Mouse (Mus musculus): Measurements from ENCODE around the gene Fbxw9. TPM values are rescaled to one million over a fixed set of nuclear protein-coding genes. Genes with fewer than 3 reads are reported as not detected.

Fbxw9 gene
- polyA plus RNA-seq, 1 experiment from 2014 or later, result 33.4 TPM

DNA sequence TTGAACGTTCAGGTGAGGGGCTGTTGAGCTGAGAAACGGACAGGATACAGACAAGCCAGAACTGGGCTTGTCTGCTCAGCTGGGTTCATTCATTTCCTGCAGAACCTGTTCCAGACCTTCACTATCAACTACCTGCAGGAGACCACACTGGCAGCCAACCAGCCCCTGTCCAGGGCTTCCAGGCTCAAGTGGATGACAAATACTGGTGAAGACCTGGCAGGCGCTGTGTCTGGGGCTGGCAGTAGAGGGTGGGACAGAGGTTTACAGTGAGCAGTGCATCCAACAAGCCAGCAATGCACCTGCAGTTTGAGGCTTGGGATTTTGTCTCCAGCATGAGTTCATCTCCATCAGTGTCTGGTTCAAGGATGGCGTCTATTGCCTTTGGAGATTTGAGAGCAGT is 37.0 kb downstream of the Fbxw9 start:
- 92% methylated on average over 4 of the region's 4 CpGs for WGBS
- H3K27ac ChIP-seq, result no peak overlapping the region
- H3K9me3 ChIP-seq, result 0 out of 2 replicates have a peak, but pooled peaks cover 4% of the 10 kb centered on the region
- H3K36me3 ChIP-seq, result peaks cover 69% of the 10 kb centered on the region
- H3K4me3 ChIP-seq, result no peak overlapping the region
- H3K27me3 ChIP-seq (ENCODE audit: insufficient read depth, poor library complexity, severe bottlenecking), result no peaks in the 10 kb centered on the region
- no peaks in the 10 kb centered on the region for H3K4me1 ChIP-seq (replicated peaks)
- DNase-seq (ENCODE audit: low spot score), result no peak

DNA sequence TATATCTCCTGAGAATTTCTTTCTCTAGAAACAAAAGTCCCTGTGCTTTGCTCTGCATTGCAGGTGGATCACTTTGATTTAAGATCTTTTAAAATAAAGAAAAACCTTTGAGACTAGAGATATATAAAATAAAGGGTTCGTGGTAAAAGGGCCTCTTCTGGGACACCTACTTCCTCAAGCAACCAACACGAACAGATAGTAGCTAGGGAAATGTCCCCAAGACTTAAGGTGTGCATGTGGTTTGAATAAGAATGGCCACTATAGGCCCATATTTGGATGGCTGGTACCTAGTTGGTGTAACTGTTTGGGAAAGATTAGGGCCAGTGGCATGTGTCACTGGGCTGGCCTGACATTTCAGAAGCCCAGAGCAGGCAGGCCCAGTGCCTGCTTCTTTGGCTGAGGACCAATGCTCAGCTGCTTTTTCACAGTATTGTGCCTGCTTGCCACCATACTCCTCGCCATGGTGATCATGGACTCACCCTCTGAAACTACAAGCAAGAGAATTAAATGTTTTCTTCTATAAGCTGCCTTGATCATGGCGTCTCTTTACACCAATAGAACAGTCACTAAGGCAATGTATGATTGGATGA is 40.3 kb downstream of the Fbxw9 start:
- H3K27me3 ChIP-seq (ENCODE audit: insufficient read depth, poor library complexity, severe bottlenecking), result no peaks in the 10 kb centered on the region
- no peak overlapping the region for H3K4me3 ChIP-seq
- H3K27ac ChIP-seq, result no peak overlapping the region
- H3K36me3 ChIP-seq, result peaks cover 42% of the 10 kb centered on the region
- no peaks in the 10 kb centered on the region for H3K4me1 ChIP-seq (replicated peaks)
- no peak for DNase-seq (ENCODE audit: low spot score)
- 0 out of 2 replicates have a peak, but pooled peaks cover 5% of the 10 kb centered on the region for H3K9me3 ChIP-seq
- WGBS, result 84% methylated on average over 4 of the region's 4 CpGs

DNA sequence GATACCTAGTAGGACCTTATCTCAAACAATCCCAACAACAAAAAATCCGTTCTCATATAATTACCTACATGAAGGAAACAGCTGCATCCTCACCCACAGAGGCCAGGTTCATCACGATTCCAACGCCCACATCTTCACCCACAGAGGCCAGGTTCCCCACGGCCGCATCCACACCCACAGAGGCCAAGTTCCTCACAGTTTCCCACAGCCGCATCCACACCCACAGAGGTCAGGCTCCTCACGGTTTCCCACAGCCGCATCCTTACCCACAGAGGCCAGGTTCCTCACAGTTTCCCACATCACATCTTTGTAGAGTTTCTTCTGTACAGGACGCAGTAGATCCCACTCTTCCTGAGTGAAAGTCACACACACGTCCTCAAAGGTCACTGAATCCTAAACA is 53.4 kb downstream of the Fbxw9 start:
- DNase-seq (ENCODE audit: low spot score), result no peak
- Histone ChIP-seq H3K9me3 (peaks cover 5% of the 10 kb centered on the region; the same call in 1 of the 2 replicates), H3K36me3 (peaks cover 25% of the 10 kb centered on the region), H3K4me1 (replicated peaks) (no peaks in the 10 kb centered on the region), H3K4me3 (no peak overlapping the region), H3K27ac (no peak overlapping the region), H3K27me3 (ENCODE audit: insufficient read depth, poor library complexity, severe bottlenecking) (no peaks in the 10 kb centered on the region)
- WGBS, result 97% methylated on average over 10 of the region's 10 CpGs

DNA sequence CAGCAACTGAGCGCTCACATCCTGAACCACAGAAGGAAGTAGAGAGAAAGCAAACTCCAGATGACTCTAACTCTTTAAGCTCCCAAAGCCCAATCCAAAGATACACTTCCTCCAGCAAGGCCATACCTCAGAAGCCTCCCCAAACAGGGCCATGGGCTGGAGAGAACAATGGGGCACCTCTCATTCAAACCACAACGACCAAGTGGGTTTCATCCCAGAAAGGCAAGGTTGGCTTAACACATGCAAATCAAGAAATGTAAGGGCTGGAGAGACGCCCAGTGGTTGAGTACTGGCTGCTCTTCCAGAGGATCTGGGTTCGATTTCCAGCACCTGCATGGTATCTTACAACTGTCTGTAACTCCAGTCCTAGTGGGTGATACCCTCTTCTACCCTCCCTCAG is 55.6 kb downstream of the Fbxw9 start:
- H3K36me3 ChIP-seq, result peaks cover 11% of the 10 kb centered on the region
- H3K27ac ChIP-seq, result no peak overlapping the region
- H3K4me3 ChIP-seq, result no peak overlapping the region
- no peaks in the 10 kb centered on the region; the same call in 1 of the 2 replicates for H3K9me3 ChIP-seq
- no peak for DNase-seq (ENCODE audit: low spot score)
- H3K4me1 ChIP-seq (replicated peaks), result peaks cover 7% of the 10 kb centered on the region
- no peaks in the 10 kb centered on the region for H3K27me3 ChIP-seq (ENCODE audit: insufficient read depth, poor library complexity, severe bottlenecking)
- WGBS, result 74% methylated on average over 4 of the region's 4 CpGs

Other genes starting within 250 kb of the Fbxw9 start
- 3.8 and 5.5 TPM in 2 replicates for gene Dand5, start 237.2 kb upstream of the Fbxw9 start, polyA plus RNA-seq (2016; fragmentation: Nextera tagmentation; extraction: Ambion mirVana)
- 43.7 and 45.8 TPM in 2 replicates for gene Gadd45gip1, start 228.5 kb upstream of the Fbxw9 start, polyA plus RNA-seq (2016; fragmentation: Nextera tagmentation; extraction: Ambion mirVana)
- 115 TPM in 2 replicates for gene Rad23a, start 219.4 kb upstream of the Fbxw9 start, polyA plus RNA-seq (2016; fragmentation: Nextera tagmentation; extraction: Ambion mirVana)
- 783 and 812 TPM in 2 replicates for gene Calr, start 213.1 kb upstream of the Fbxw9 start, polyA plus RNA-seq (2016; fragmentation: Nextera tagmentation; extraction: Ambion mirVana)
- 129 and 134 TPM in 2 replicates for gene Farsa, start 203.1 kb upstream of the Fbxw9 start, polyA plus RNA-seq (2016; fragmentation: Nextera tagmentation; extraction: Ambion mirVana)
- gene Syce2, start 187.9 kb upstream of the Fbxw9 start, polyA plus RNA-seq (2016; fragmentation: Nextera tagmentation; extraction: Ambion mirVana), result 61.5 and 67.1 TPM in 2 replicates
- 35.5 and 43.4 TPM in 2 replicates for gene Gcdh, start 166.1 kb upstream of the Fbxw9 start, polyA plus RNA-seq (2016; fragmentation: Nextera tagmentation; extraction: Ambion mirVana)
- gene Klf1, start 158.1 kb upstream of the Fbxw9 start, polyA plus RNA-seq (2016; fragmentation: Nextera tagmentation; extraction: Ambion mirVana), result 18.2 and 21.5 TPM in 2 replicates
- 5.8 and 6.6 TPM in 2 replicates for gene Dnase2a, start 151.5 kb upstream of the Fbxw9 start, polyA plus RNA-seq (2016; fragmentation: Nextera tagmentation; extraction: Ambion mirVana)
- gene Mast1, start 122.7 kb upstream of the Fbxw9 start, polyA plus RNA-seq (2016; fragmentation: Nextera tagmentation; extraction: Ambion mirVana), result 5.0 and 12.7 TPM in 2 replicates
- gene Rtbdn, start 113.1 kb upstream of the Fbxw9 start, polyA plus RNA-seq (2016; fragmentation: Nextera tagmentation; extraction: Ambion mirVana), result 0.55 and 0.88 TPM in 2 replicates
- gene Gm49661, start 90.6 kb upstream of the Fbxw9 start, polyA plus RNA-seq (2016; fragmentation: Nextera tagmentation; extraction: Ambion mirVana), result not detected in 2 replicates
- gene Prdx2, start 90.5 kb upstream of the Fbxw9 start, polyA plus RNA-seq (2016; fragmentation: Nextera tagmentation; extraction: Ambion mirVana), result 1,241 and 1,456 TPM in 2 replicates
- gene Rnaseh2a, start 90.3 kb upstream of the Fbxw9 start, polyA plus RNA-seq (2016; fragmentation: Nextera tagmentation; extraction: Ambion mirVana), result 137 and 146 TPM in 2 replicates
- gene Junb, start 81.3 kb upstream of the Fbxw9 start, polyA plus RNA-seq (2016; fragmentation: Nextera tagmentation; extraction: Ambion mirVana), result 6.5 and 8.7 TPM in 2 replicates
- 14.5 and 16.8 TPM in 2 replicates for gene Hook2, start 69.5 kb upstream of the Fbxw9 start, polyA plus RNA-seq (2016; fragmentation: Nextera tagmentation; extraction: Ambion mirVana)
- gene Best2, start 45.5 kb upstream of the Fbxw9 start, polyA plus RNA-seq (2016; fragmentation: Nextera tagmentation; extraction: Ambion mirVana), result not detected in 2 replicates
- gene Asna1, start 34.8 kb upstream of the Fbxw9 start, polyA plus RNA-seq (2016; fragmentation: Nextera tagmentation; extraction: Ambion mirVana), result 162 and 176 TPM in 2 replicates
- 149 and 164 TPM in 2 replicates for gene Trir, start 33.2 kb upstream of the Fbxw9 start, polyA plus RNA-seq (2016; fragmentation: Nextera tagmentation; extraction: Ambion mirVana)
- gene Tnpo2, start 23.1 kb upstream of the Fbxw9 start, polyA plus RNA-seq (2016; fragmentation: Nextera tagmentation; extraction: Ambion mirVana), result 27.4 and 28.4 TPM in 2 replicates
- 0.86 and 1.0 TPM in 2 replicates for gene Gm5741, start 7.9 kb downstream of the Fbxw9 start, polyA plus RNA-seq (2016; fragmentation: Nextera tagmentation; extraction: Ambion mirVana)
- gene Dhps, start 11.7 kb downstream of the Fbxw9 start, polyA plus RNA-seq (2016; fragmentation: Nextera tagmentation; extraction: Ambion mirVana), result 73.7 and 75.2 TPM in 2 replicates
- gene Wdr83os, start 20.7 kb downstream of the Fbxw9 start, polyA plus RNA-seq (2016; fragmentation: Nextera tagmentation; extraction: Ambion mirVana), result 134 and 136 TPM in 2 replicates
- gene Wdr83, start 21.3 kb downstream of the Fbxw9 start, polyA plus RNA-seq (2016; fragmentation: Nextera tagmentation; extraction: Ambion mirVana), result 63.4 TPM in 2 replicates
- 19.8 and 23.1 TPM in 2 replicates for gene Man2b1, start 23.2 kb downstream of the Fbxw9 start, polyA plus RNA-seq (2016; fragmentation: Nextera tagmentation; extraction: Ambion mirVana)
- gene Zfp791, start 63.0 kb downstream of the Fbxw9 start, polyA plus RNA-seq (2016; fragmentation: Nextera tagmentation; extraction: Ambion mirVana), result 0.81 and 1.7 TPM in 2 replicates
- gene Cks1brt, start 91.9 kb downstream of the Fbxw9 start, polyA plus RNA-seq (2016; fragmentation: Nextera tagmentation; extraction: Ambion mirVana), result not detected in 2 replicates
- gene Olfr371, start 165.9 kb downstream of the Fbxw9 start, polyA plus RNA-seq (2016; fragmentation: Nextera tagmentation; extraction: Ambion mirVana), result not detected in 2 replicates
- 127 and 145 TPM in 2 replicates for gene Orc6, start 239.6 kb downstream of the Fbxw9 start, polyA plus RNA-seq (2016; fragmentation: Nextera tagmentation; extraction: Ambion mirVana)
- 147 and 153 TPM in 2 replicates for gene Vps35, start 239.7 kb downstream of the Fbxw9 start, polyA plus RNA-seq (2016; fragmentation: Nextera tagmentation; extraction: Ambion mirVana)

Data from hindbrain, embryonic 10.5 days (tissue).